12 mouse cellular contexts compared by ENCODE assay signal in genomic region chr8:64152899-64153891, GRCm38 (mm10). TPM values are rescaled to one million over a fixed set of nuclear protein-coding genes. Genes with fewer than 3 reads are reported as not detected.
A peak's percentile ranks its signal among the peaks of the same experiment; 100 is the strongest.
DNase-seq lines count a peak whose midpoint lies in the region; ATAC-seq and TF ChIP-seq lines count a peak whose summit lies in the region.
"Had no signal": no experiment of that assay in that cellular context is flagged by ENCODE, and none has a peak within 500 bp of the region (broad histone marks: within the 10 kb centered on the region; RNA-seq: fewer than 3 reads in every experiment).

No protein-coding gene starts in this region.

- 0 out of 2 replicates have a peak overlapping the region, but pooled peaks have one; percentile 9 for H3K4me2 ChIP-seq in forebrain, embryonic 15.5 days (replicated peaks)
- H3K4me2 ChIP-seq in midbrain, embryonic 11.5 days, result no peak overlapping the region

- 30% methylated on average over 9 of the region's 9 CpGs for WGBS in forebrain, embryonic 15.5 days
- 40% methylated on average over 9 of the region's 9 CpGs for WGBS in midbrain, embryonic 11.5 days
- WGBS in heart, adult 2 months, result 76% methylated on average over 9 of the region's 9 CpGs

- H3K36me3 ChIP-seq in forebrain, embryonic 15.5 days, result no peaks in the 10 kb centered on the region
- no peaks in the 10 kb centered on the region for H3K36me3 ChIP-seq in midbrain, embryonic 11.5 days (ENCODE audit: control insufficient read depth, insufficient read depth, low read length)
- H3K36me3 ChIP-seq in heart, adult 2 months (ENCODE audit: control insufficient read depth, insufficient read depth, low read length), result no peaks in the 10 kb centered on the region
- H3K36me3 ChIP-seq: heart, embryonic 10.5 days had no signal

- peak; percentile 21 to 22 for DNase-seq in right cerebral cortex, postnatal 10 days (ENCODE audit: low spot score in 2 of 2)
- no peak for DNase-seq in right cerebral cortex, adult 18-20 months
- DNase-seq in midbrain, embryonic 11.5 days (ENCODE audit: low spot score, missing footprints), result no peak
- DNase-seq in retina, postnatal 1 day, result peak; percentile 44
- no peak for DNase-seq in heart, adult 2 months
- DNase-seq in kidney, adult 11 months, result no peak
- no peak for DNase-seq in spleen, adult 12 weeks (ENCODE audit: low spot score)
- DNase-seq: adrenal gland, postnatal 36 days; liver, postnatal 0 days had no signal

- peak; percentile 95 for ATAC-seq in forebrain, embryonic 15.5 days (replicated peaks)
- peak; percentile 89 for ATAC-seq in midbrain, embryonic 11.5 days (ENCODE audit: low FRiP score)
- ATAC-seq: liver, postnatal 0 days had no signal

- H3K27ac ChIP-seq in forebrain, embryonic 15.5 days (replicated peaks), result peak overlapping the region; percentile 38
- H3K27ac ChIP-seq in midbrain, embryonic 11.5 days (ENCODE audit: low read depth, low read length), result no peak overlapping the region
- H3K27ac ChIP-seq in heart, adult 2 months, result no peak overlapping the region
- H3K27ac ChIP-seq: heart, embryonic 10.5 days had no signal

- peaks cover 10% of the 10 kb centered on the region for H3K4me1 ChIP-seq in forebrain, embryonic 15.5 days
- H3K4me1 ChIP-seq in midbrain, embryonic 11.5 days (ENCODE audit: control insufficient read depth, insufficient read depth, low read length), result peaks cover 5% of the 10 kb centered on the region
- no peaks in the 10 kb centered on the region for H3K4me1 ChIP-seq in heart, adult 2 months (ENCODE audit: control insufficient read depth, insufficient read depth, low read length)
- H3K4me1 ChIP-seq: heart, embryonic 10.5 days had no signal

- TF ChIP-seq EP300 in heart, adult 2 months (IDR thresholded peaks at IDR 0.05; ENCODE audit: insufficient read depth, low read depth, low read length), result no peak

- intact Hi-C loops in heart, adult 2 months (cut with DNase I), result no loop called here

- H3K4me3 ChIP-seq in forebrain, embryonic 15.5 days, result no peak overlapping the region
- H3K4me3 ChIP-seq in midbrain, embryonic 11.5 days (ENCODE audit: low read depth, low read length), result no peak overlapping the region
- H3K4me3 ChIP-seq in heart, adult 2 months, result no peak overlapping the region
- H3K4me3 ChIP-seq: heart, embryonic 10.5 days had no signal

- H3K9me3 ChIP-seq in forebrain, embryonic 15.5 days, result no peaks in the 10 kb centered on the region
- H3K9me3 ChIP-seq in midbrain, embryonic 11.5 days (ENCODE audit: control insufficient read depth, low read length), result no peaks in the 10 kb centered on the region
- H3K9me3 ChIP-seq: heart, embryonic 10.5 days had no signal

- no peak overlapping the region for H3K9ac ChIP-seq in forebrain, embryonic 15.5 days (replicated peaks)
- H3K9ac ChIP-seq in midbrain, embryonic 11.5 days (ENCODE audit: low read length), result no peak overlapping the region
- H3K9ac ChIP-seq in heart, adult 2 months (ENCODE audit: low read depth, low read length), result no peak overlapping the region
- H3K9ac ChIP-seq: liver, postnatal 0 days had no signal

- no peak for TF ChIP-seq POLR2A in heart, adult 2 months (IDR thresholded peaks at IDR 0.05; ENCODE audit: insufficient read depth, low read depth, low read length)

- TF ChIP-seq CTCF in heart, adult 2 months (IDR thresholded peaks at IDR 0.05), result no peak

- H3K79me2 ChIP-seq in heart, adult 2 months (replicated peaks; ENCODE audit: control insufficient read depth, insufficient read depth, low read length), result no peaks in the 10 kb centered on the region

- H3K27me3 ChIP-seq in forebrain, embryonic 15.5 days, result no peaks in the 10 kb centered on the region
- no peaks in the 10 kb centered on the region for H3K27me3 ChIP-seq in midbrain, embryonic 11.5 days (ENCODE audit: control insufficient read depth, insufficient read depth, low read length)
- H3K27me3 ChIP-seq in heart, adult 2 months (ENCODE audit: control insufficient read depth, insufficient read depth, low read length), result no peaks in the 10 kb centered on the region

RNA-seq across cellular contexts. Expression of gene Tll1, which starts 52.9 kb away (rescaled TPM):
- polyA plus RNA-seq in forebrain, embryonic 15.5 days (2015; fragmentation: Nextera tagmentation; extraction: Ambion mirVana), result 1.9 TPM in 2 replicates
- 0.89 and 0.99 TPM in 2 replicates for polyA plus RNA-seq in midbrain, embryonic 11.5 days (2014; fragmentation: Nextera tagmentation; extraction: Ambion mirVana)
- total RNA-seq in heart, adult 2 months (2021), result 1 to 10 TPM in 1 of 2 experiments, under 1 TPM in 1; 0.66 to 1.2 TPM
- polyA plus RNA-seq in heart, adult 2 months (2012; rRNA removed), result 0.29 and 0.41 TPM in 2 replicates
- total RNA-seq: megakaryocyte, adult 5-6 weeks had no signal
- polyA plus RNA-seq: liver, postnatal 0 days had no signal

Comparison
In these comparisons a context has a peak if more than half of its experiments do, and no peak if none do; other contexts are left out.
1. DNase-seq: peak in right cerebral cortex, postnatal 10 days (2 of 2) and retina, postnatal 1 day (single experiment); none in right cerebral cortex, adult 18-20 months (single experiment), midbrain, embryonic 11.5 days (single experiment), heart, adult 2 months (0 of 2), kidney, adult 11 months (single experiment) and spleen, adult 12 weeks (single experiment).